Mouse (Mus musculus) ES-Bruce4 (cell line): ENCODE measurements around the gene Cyld. TPM values are rescaled to one million over a fixed set of nuclear protein-coding genes. Genes with fewer than 3 reads are reported as not detected.

Experiments
- H3K27ac ChIP-seq: 2 replicates; pipeline ENCODE4 v1.5.1; 2012; ENCODE audit warnings: low read length, inconsistent platforms; ENCODE audit not compliant: insufficient read depth
- H3K27me3 ChIP-seq: 2 replicates; pipeline ENCODE4 v1.6.1; 2012; ENCODE audit warnings: mild to moderate bottlenecking, low read length, inconsistent platforms; ENCODE audit not compliant: control insufficient read depth, poor library complexity, insufficient read depth, severe bottlenecking
- H3K36me3 ChIP-seq: 2 replicates; pipeline ENCODE4 v1.6.1; 2012; ENCODE audit warnings: inconsistent platforms, mild to moderate bottlenecking, low read length, moderate library complexity; ENCODE audit not compliant: control insufficient read depth, poor library complexity, insufficient read depth, severe bottlenecking
- H3K4me1 ChIP-seq: one replicate; pipeline ENCODE4 v1.8.1; 2011; ENCODE audit warnings: low read length; ENCODE audit not compliant: control insufficient read depth, insufficient read depth
- H3K4me3 ChIP-seq: 2 replicates; pipeline ENCODE4 v1.5.1; 2011; ENCODE audit warnings: low read depth, mild to moderate bottlenecking, low read length
- H3K9ac ChIP-seq: 2 replicates; pipeline ENCODE4 v1.6.1; 2012; ENCODE audit warnings: low read depth, mild to moderate bottlenecking, inconsistent platforms; ENCODE audit not compliant: poor library complexity, severe bottlenecking
- H3K9me3 ChIP-seq: replicated peaks from 2 replicates; pipeline ENCODE4 v1.6.1; 2012; ENCODE audit warnings: mild to moderate bottlenecking, low read length, inconsistent platforms; ENCODE audit not compliant: control insufficient read depth, poor library complexity, insufficient read depth, severe bottlenecking
- CTCF ChIP-seq: IDR thresholded peaks from one replicate; pipeline ENCODE4 v1.8.1; 2011; ENCODE audit warnings: low read depth, low read length
- EP300 ChIP-seq: IDR thresholded peaks from 2 replicates; pipeline ENCODE4 v1.6.1; 2011; ENCODE audit warnings: low read depth, low read length; ENCODE audit not compliant: insufficient read depth
- POLR2A ChIP-seq: IDR thresholded peaks from one replicate; pipeline ENCODE4 v1.8.1; 2011; ENCODE audit warnings: low read length; ENCODE audit not compliant: insufficient read depth
- polyA plus RNA-seq: library from polyadenylated mRNA; stranded (reverse); fragments of >200 nt; gene quantifications from 2 replicates; pipeline ENCODE4 v1.2.4, GENCODE M21; 2011; ENCODE audit warnings: low read depth; ENCODE audit not compliant: missing spikeins, insufficient read depth, insufficient read length

The Cyld gene
- polyA plus RNA-seq, 1 experiment, result 18.6 TPM

DNA sequence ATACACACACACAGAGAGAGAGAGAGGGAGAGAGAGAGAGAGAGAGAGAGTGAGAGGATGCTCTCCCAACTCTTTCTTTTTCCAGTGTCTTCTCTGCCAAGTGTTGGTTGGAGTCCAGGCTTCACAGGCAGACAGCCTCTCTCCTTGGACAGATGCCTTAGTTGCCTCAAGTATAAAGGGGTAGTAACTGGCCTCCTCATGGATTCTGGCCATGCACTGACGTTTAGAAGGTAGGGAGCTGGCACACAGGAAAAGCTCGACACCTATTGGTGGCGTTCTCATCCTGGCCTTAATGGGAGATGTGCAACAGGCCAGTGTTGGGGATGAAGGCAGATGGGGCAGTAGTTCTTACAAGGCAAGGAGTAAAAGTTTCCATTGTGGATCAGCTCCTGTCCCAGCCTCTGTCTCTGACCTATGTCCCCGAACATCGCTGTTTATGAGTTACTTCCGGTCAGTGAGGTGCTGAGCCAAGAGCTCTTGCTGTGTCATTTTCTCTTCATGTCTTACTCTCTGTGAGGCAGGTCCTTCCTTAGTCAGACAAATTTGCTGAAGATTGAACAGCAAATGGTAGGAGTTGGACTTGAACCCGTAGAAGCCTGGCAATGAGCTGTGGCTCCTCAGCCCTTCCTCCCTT, 13.1 kb upstream of the Cyld start:
- TF ChIP-seq EP300, result no peak
- TF ChIP-seq CTCF, result no peak
- no peak for TF ChIP-seq POLR2A
- H3K4me3 ChIP-seq, result no peak overlapping the region
- H3K4me1 ChIP-seq, result no peaks in the 10 kb centered on the region
- H3K36me3 ChIP-seq, result no peaks in the 10 kb centered on the region
- H3K27ac ChIP-seq, result no peak overlapping the region
- no peak overlapping the region for H3K9ac ChIP-seq
- no peaks in the 10 kb centered on the region for H3K27me3 ChIP-seq
- no peaks in the 10 kb centered on the region for H3K9me3 ChIP-seq

DNA sequence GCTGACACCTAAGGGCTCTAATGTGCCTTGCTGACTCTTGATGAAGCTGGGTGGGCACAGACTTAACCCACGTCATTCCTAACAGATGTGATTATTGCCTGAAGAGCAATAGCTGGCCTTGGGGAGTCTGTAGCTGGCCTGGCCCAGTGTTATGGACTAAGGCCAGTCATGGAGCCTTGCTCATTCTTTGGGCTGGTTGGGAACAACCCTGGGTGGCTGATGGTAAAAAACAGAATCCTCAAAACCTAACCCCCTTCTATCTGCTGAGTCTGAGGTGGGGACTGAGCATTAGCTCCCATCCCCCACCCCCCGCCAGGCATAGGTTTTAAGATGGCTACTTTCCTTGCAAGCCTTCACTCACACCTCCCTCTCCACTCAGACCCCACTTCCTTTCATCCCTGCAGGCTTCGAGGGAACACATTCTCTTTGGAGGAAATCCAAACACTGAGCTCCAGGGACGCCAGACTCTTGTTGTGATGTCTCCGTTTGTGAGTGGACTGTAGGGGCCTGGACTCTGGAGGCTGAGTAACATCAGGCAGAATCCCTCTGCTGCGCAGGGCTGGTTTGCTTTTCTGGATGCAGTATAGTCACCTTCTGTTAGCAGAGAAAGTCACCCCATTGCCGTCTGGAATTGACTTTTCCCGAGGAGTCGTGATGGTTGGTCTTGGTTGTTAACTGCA, 10.5 kb upstream of the Cyld start:
- Histone ChIP-seq H3K27ac (no peak overlapping the region), H3K9me3 (no peaks in the 10 kb centered on the region), H3K4me1 (no peaks in the 10 kb centered on the region), H3K9ac (no peak overlapping the region), H3K4me3 (no peak overlapping the region), H3K27me3 (no peaks in the 10 kb centered on the region), H3K36me3 (no peaks in the 10 kb centered on the region)
- no peak for TF ChIP-seq EP300
- TF ChIP-seq CTCF, result no peak
- TF ChIP-seq POLR2A, result no peak

DNA sequence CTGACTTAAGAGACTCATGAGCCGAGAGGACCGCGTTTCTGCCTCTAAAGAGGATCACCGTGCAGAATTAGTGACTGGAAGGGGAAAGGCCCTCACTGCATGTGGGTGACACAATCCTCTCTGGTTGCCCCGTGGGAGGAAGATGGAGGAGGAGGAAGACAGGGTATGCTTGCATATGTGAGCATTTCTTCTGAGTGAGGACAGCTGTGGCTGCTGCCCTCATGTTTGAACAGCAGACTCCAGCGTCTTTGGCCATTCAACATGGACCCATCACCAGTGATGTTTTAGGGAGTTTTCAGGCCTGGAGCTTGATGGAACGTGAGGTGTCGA, 10.0 kb upstream of the Cyld start:
- H3K27ac ChIP-seq, result no peak overlapping the region
- no peaks in the 10 kb centered on the region for H3K36me3 ChIP-seq
- TF ChIP-seq CTCF (no peak), EP300 (no peak), POLR2A (no peak)
- no peaks in the 10 kb centered on the region for H3K27me3 ChIP-seq
- H3K4me3 ChIP-seq, result no peak overlapping the region
- no peaks in the 10 kb centered on the region for H3K4me1 ChIP-seq
- no peak overlapping the region for H3K9ac ChIP-seq
- no peaks in the 10 kb centered on the region for H3K9me3 ChIP-seq

DNA sequence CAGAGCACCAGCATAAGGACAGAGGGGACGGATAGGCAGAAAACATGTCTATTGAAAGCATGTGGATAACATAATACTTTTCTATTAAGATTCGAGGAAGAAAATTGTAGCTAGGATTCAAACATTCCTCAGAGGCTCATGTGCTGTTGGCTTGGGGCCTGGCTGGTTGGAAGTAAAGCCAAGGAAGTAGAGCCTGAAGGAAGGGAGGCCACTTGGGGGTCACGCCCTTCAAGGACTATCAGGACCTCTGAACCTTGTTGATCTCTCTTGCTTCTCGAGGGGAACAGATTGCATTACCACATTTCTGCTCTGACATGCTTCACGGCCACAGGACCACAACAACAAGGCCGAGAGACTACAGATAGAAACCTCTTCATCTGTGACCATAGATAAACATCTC, 7.7 kb upstream of the Cyld start:
- Histone ChIP-seq H3K9ac (no peak overlapping the region), H3K27me3 (no peaks in the 10 kb centered on the region), H3K4me1 (no peaks in the 10 kb centered on the region), H3K27ac (no peak overlapping the region), H3K9me3 (no peaks in the 10 kb centered on the region), H3K36me3 (no peaks in the 10 kb centered on the region), H3K4me3 (no peak overlapping the region)
- TF ChIP-seq EP300, result no peak
- no peak for TF ChIP-seq POLR2A
- no peak for TF ChIP-seq CTCF

DNA sequence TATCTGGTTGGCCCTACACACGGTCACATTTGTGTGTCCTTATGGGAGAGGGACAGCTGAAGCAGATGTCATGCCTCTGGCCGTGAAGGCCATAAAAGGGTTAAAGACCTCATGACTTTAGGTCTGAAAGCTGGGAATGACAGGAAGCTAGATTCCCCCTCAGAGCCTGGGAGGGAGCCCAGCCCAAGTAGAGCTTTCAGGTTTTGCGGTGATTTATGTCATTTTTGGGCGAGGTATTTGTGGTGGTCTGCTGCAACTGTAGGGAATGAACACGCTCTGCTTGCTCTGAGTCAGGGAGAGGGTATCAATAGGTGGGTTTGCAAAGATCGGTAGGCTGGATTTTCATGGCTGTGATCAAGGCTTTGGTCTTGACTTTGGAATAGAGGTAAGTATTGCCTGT, 6.9 kb upstream of the Cyld start:
- no peaks in the 10 kb centered on the region for H3K27me3 ChIP-seq
- TF ChIP-seq EP300, result no peak
- TF ChIP-seq POLR2A, result no peak
- no peak for TF ChIP-seq CTCF
- H3K27ac ChIP-seq, result no peak overlapping the region
- H3K4me1 ChIP-seq, result no peaks in the 10 kb centered on the region
- no peaks in the 10 kb centered on the region for H3K36me3 ChIP-seq
- H3K4me3 ChIP-seq, result no peak overlapping the region
- H3K9ac ChIP-seq, result no peak overlapping the region
- H3K9me3 ChIP-seq, result no peaks in the 10 kb centered on the region

DNA sequence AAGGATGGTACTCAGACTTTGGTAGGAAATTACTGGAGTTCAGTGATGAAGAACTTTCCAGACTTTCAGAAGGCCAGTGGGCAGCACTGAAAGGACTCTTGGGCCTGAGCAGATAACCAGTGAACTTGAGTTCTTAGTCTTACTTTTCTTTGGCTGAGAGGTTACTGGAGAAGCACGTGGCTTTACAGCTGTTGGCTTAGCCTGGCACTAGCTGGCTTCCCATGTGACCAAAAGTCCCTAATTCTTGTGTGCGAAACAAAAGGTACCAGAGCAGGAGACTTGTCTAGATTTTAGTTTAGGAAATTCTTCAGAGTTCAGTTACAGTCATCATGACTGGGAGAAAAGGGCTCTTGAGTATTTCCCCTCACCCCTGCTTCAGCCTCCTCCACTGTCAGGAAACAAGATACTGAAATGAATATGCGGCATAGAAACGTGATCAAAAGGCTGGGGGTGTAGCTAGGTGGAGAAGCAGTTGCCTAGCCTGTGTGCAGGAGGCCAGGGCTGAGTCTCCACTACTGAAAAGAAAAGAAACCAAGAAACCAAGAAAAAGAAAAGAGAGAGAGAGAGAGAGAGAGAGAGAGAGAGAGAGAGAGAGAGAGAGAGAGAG, 5.4 kb upstream of the Cyld start:
- Histone ChIP-seq H3K4me3 (no peak overlapping the region), H3K9ac (no peak overlapping the region), H3K27me3 (no peaks in the 10 kb centered on the region), H3K36me3 (no peaks in the 10 kb centered on the region), H3K27ac (no peak overlapping the region), H3K4me1 (no peaks in the 10 kb centered on the region), H3K9me3 (no peaks in the 10 kb centered on the region)
- TF ChIP-seq EP300 (no peak), CTCF (no peak), POLR2A (no peak)
